Mouse (Mus musculus) heart, embryonic 10.5 days (tissue): Measurements from ENCODE around the gene Oxnad1. TPM values are rescaled to one million over a fixed set of nuclear protein-coding genes. Genes with fewer than 3 reads are reported as not detected.
A peak's percentile ranks its signal among the peaks of the same experiment; 100 is the strongest.
"Not testable (repeated sequence)": the region's sequence is repeated elsewhere in the genome, so short reads cannot be mapped to it uniquely, and the experiment has no call there.

Source experiments
- DNase-seq: peaks from one replicate; pipeline ENCODE4 v3.0.0-alpha.2; 2017; ENCODE audit warnings: low spot score
- H3K27ac ChIP-seq: fragments of 300-500 bp; sonication (generic); 2 replicates; pipeline ENCODE4 v1.5.1; 2016; ENCODE audit warnings: mild to moderate bottlenecking
- H3K27me3 ChIP-seq: fragments of 300-500 bp; sonication (generic); 2 replicates; pipeline ENCODE4 v1.6.1; 2016; ENCODE audit warnings: mild to moderate bottlenecking; ENCODE audit not compliant: poor library complexity, insufficient read depth, severe bottlenecking
- H3K36me3 ChIP-seq: fragments of 300-500 bp; sonication (generic); 2 replicates; pipeline ENCODE4 v1.6.1; 2016; ENCODE audit warnings: mild to moderate bottlenecking, moderate library complexity
- H3K4me1 ChIP-seq: fragments of 300-500 bp; sonication (generic); 2 replicates; pipeline ENCODE4 v1.6.1; 2016; ENCODE audit warnings: mild to moderate bottlenecking
- H3K4me3 ChIP-seq: fragments of 300-500 bp; sonication (generic); 2 replicates; pipeline ENCODE4 v1.5.1; 2016; ENCODE audit warnings: mild to moderate bottlenecking, moderate library complexity
- H3K9me3 ChIP-seq: fragments of 300-500 bp; sonication (generic); 2 replicates; pipeline ENCODE4 v1.6.1; 2016; ENCODE audit warnings: mild to moderate bottlenecking, moderate library complexity
- WGBS: fragments of 180-500 bp; shearing (Covaris S2); methylation state at CpG from one replicate; pipeline ENCODE4 v1.1.7; 2016; 5-methylcytosine and 5-hydroxymethylcytosine counted together
- polyA plus RNA-seq: library from polyadenylated mRNA; unstranded; fragments of >200 nt; fragmentation: Nextera tagmentation; extraction: Ambion mirVana; gene quantifications from 2 replicates; pipeline ENCODE4 v1.2.1, GENCODE M21; 2016

Oxnad1 gene
- polyA plus RNA-seq, 1 experiment from 2014 or later: 26.5 TPM

- no peaks in the 10 kb centered on the region for H3K27me3 ChIP-seq
- H3K4me1 ChIP-seq: peaks cover 15% of the 10 kb centered on the region
- H3K27ac ChIP-seq: peak overlapping the region; percentile 71
- DNase-seq: peak; percentile 91
- WGBS: 11% methylated on average over 8 of the region's 8 CpGs
- H3K4me3 ChIP-seq: no peak overlapping the region
- H3K36me3 ChIP-seq: no peaks in the 10 kb centered on the region
- no peaks in the 10 kb centered on the region for H3K9me3 ChIP-seq
Observed at GRCm38 (mm10) chr14:32073211-32073685, 11.9 kb upstream of the Oxnad1 start.

GRCm38 (mm10) chr14:32073901-32074300, 11.3 kb upstream of the Oxnad1 start:
- Histone ChIP-seq H3K36me3 (no peaks in the 10 kb centered on the region), H3K4me3 (no peak overlapping the region), H3K27ac (peak overlapping the region; percentile 71), H3K9me3 (no peaks in the 10 kb centered on the region), H3K27me3 (no peaks in the 10 kb centered on the region), H3K4me1 (peaks cover 15% of the 10 kb centered on the region)
- 62% methylated on average over 7 of the region's 7 CpGs for WGBS
- no peak for DNase-seq

- H3K27me3 ChIP-seq: no peaks in the 10 kb centered on the region
- H3K4me1 ChIP-seq: peaks cover 15% of the 10 kb centered on the region
- 44% methylated on average over 8 of the region's 8 CpGs for WGBS
- DNase-seq: no peak
- no peak overlapping the region for H3K4me3 ChIP-seq
- H3K9me3 ChIP-seq: no peaks in the 10 kb centered on the region
- H3K27ac ChIP-seq: no peak overlapping the region
- H3K36me3 ChIP-seq: peaks cover 17% of the 10 kb centered on the region
Observed at GRCm38 (mm10) chr14:32076896-32077575, 8.1 kb upstream of the Oxnad1 start.

- Histone ChIP-seq H3K27me3 (no peaks in the 10 kb centered on the region), H3K27ac (no peak overlapping the region), H3K4me1 (peaks cover 8% of the 10 kb centered on the region; the same call in 1 of the 2 replicates), H3K4me3 (no peak overlapping the region), H3K36me3 (peaks cover 29% of the 10 kb centered on the region), H3K9me3 (no peaks in the 10 kb centered on the region)
- 87% methylated on average over 10 of the region's 10 CpGs for WGBS
- DNase-seq: no peak
Observed at GRCm38 (mm10) chr14:32081026-32081425, 4.1 kb upstream of the Oxnad1 start.

- H3K27ac ChIP-seq: no peak overlapping the region
- no peak overlapping the region for H3K4me3 ChIP-seq
- H3K9me3 ChIP-seq: no peaks in the 10 kb centered on the region
- peaks cover 12% of the 10 kb centered on the region; the same call in 1 of the 2 replicates for H3K4me1 ChIP-seq
- 93% methylated on average over 6 of the region's 6 CpGs for WGBS
- peak; percentile 69 for DNase-seq
- H3K36me3 ChIP-seq: peaks cover 29% of the 10 kb centered on the region
- H3K27me3 ChIP-seq: no peaks in the 10 kb centered on the region
Observed at GRCm38 (mm10) chr14:32082891-32083290, 2.3 kb upstream of the Oxnad1 start.

- Histone ChIP-seq H3K9me3 (no peaks in the 10 kb centered on the region), H3K27me3 (no peaks in the 10 kb centered on the region), H3K4me3 (no peak overlapping the region), H3K4me1 (peaks cover 12% of the 10 kb centered on the region; the same call in 1 of the 2 replicates), H3K27ac (no peak overlapping the region), H3K36me3 (peaks cover 29% of the 10 kb centered on the region)
- WGBS: 93% methylated on average over 2 of the region's 2 CpGs
- DNase-seq: no peak
Observed at GRCm38 (mm10) chr14:32083466-32083865, 1.7 kb upstream of the Oxnad1 start.

GRCm38 (mm10) chr14:32085486-32086201, 470 bp downstream of the Oxnad1 start, which contains the start of gene Dph3:
Dph3 (minus strand) TSS chr14:32085729.
- peaks cover 12% of the 10 kb centered on the region; the same call in 1 of the 2 replicates for H3K4me1 ChIP-seq
- DNase-seq: peak; percentile 100
- under 1% methylated on average over 43 of the region's 43 CpGs for WGBS
- H3K9me3 ChIP-seq: no peaks in the 10 kb centered on the region
- H3K36me3 ChIP-seq: peaks cover 31% of the 10 kb centered on the region
- H3K4me3 ChIP-seq: peak within 1 kb of the TSS; percentile 71
- peak within 1 kb of the TSS; percentile 93 for H3K27ac ChIP-seq
- H3K27me3 ChIP-seq: no peaks in the 10 kb centered on the region

- Histone ChIP-seq H3K27ac (peak overlapping the region; percentile 93), H3K9me3 (no peaks in the 10 kb centered on the region), H3K27me3 (no peaks in the 10 kb centered on the region), H3K36me3 (peaks cover 25% of the 10 kb centered on the region), H3K4me3 (peak overlapping the region; percentile 71), H3K4me1 (peaks cover 12% of the 10 kb centered on the region; the same call in 1 of the 2 replicates)
- no peak for DNase-seq
- 18% methylated on average over 8 of the region's 8 CpGs for WGBS
Observed at GRCm38 (mm10) chr14:32086226-32086625, 1.1 kb downstream of the Oxnad1 start.

- H3K36me3 ChIP-seq: peaks cover 23% of the 10 kb centered on the region
- WGBS: 88% methylated on average over 7 of the region's 7 CpGs
- H3K4me3 ChIP-seq: not testable (repeated sequence)
Observed at GRCm38 (mm10) chr14:32087584-32088248, 2.5 kb downstream of the Oxnad1 start.

GRCm38 (mm10) chr14:32091124-32091523, 6.0 kb downstream of the Oxnad1 start:
- no peak overlapping the region for H3K4me3 ChIP-seq
- H3K27ac ChIP-seq: no peak overlapping the region
- WGBS: 69% methylated on average over 4 of the region's 4 CpGs
- H3K9me3 ChIP-seq: no peaks in the 10 kb centered on the region
- peaks cover 45% of the 10 kb centered on the region for H3K36me3 ChIP-seq
- no peaks in the 10 kb centered on the region for H3K27me3 ChIP-seq
- H3K4me1 ChIP-seq: peaks cover 4% of the 10 kb centered on the region; the same call in 1 of the 2 replicates
- no peak for DNase-seq

More at GRCm38 (mm10) chr14:32087584-32088248, 2.5 kb downstream of the Oxnad1 start:
- not testable (repeated sequence) for H3K27me3 ChIP-seq, DNase-seq, H3K9me3 ChIP-seq, H3K27ac ChIP-seq
- peaks cover 12% of the 10 kb centered on the region; the same call in 1 of the 2 replicates for H3K4me1 ChIP-seq

- WGBS: 87% methylated on average over 4 of the region's 4 CpGs
- Histone ChIP-seq H3K36me3 (peaks cover 49% of the 10 kb centered on the region), H3K9me3 (no peaks in the 10 kb centered on the region), H3K27ac (no peak overlapping the region), H3K27me3 (no peaks in the 10 kb centered on the region), H3K4me3 (no peak overlapping the region), H3K4me1 (peaks cover 4% of the 10 kb centered on the region; the same call in 1 of the 2 replicates)
- DNase-seq: no peak
Observed at GRCm38 (mm10) chr14:32091704-32092103, 6.5 kb downstream of the Oxnad1 start.

- no peak overlapping the region for H3K27ac ChIP-seq
- 65% methylated on average over 1 of the region's 1 CpGs for WGBS
- H3K36me3 ChIP-seq: peaks cover 63% of the 10 kb centered on the region
- H3K9me3 ChIP-seq: no peaks in the 10 kb centered on the region
- no peaks in the 10 kb centered on the region for H3K27me3 ChIP-seq
- no peaks in the 10 kb centered on the region; the same call in 1 of the 2 replicates for H3K4me1 ChIP-seq
- no peak overlapping the region for H3K4me3 ChIP-seq
- no peak for DNase-seq
Observed at GRCm38 (mm10) chr14:32093018-32093417, 7.8 kb downstream of the Oxnad1 start.
